Mouse (Mus musculus): ENCODE results near the gene Ppp1r9b. TPM values are rescaled to one million over a fixed set of nuclear protein-coding genes. Genes with fewer than 3 reads are reported as not detected.

The Ppp1r9b gene
- polyA plus RNA-seq, 1 experiment from 2014 or later: 27.1 TPM

DNA sequence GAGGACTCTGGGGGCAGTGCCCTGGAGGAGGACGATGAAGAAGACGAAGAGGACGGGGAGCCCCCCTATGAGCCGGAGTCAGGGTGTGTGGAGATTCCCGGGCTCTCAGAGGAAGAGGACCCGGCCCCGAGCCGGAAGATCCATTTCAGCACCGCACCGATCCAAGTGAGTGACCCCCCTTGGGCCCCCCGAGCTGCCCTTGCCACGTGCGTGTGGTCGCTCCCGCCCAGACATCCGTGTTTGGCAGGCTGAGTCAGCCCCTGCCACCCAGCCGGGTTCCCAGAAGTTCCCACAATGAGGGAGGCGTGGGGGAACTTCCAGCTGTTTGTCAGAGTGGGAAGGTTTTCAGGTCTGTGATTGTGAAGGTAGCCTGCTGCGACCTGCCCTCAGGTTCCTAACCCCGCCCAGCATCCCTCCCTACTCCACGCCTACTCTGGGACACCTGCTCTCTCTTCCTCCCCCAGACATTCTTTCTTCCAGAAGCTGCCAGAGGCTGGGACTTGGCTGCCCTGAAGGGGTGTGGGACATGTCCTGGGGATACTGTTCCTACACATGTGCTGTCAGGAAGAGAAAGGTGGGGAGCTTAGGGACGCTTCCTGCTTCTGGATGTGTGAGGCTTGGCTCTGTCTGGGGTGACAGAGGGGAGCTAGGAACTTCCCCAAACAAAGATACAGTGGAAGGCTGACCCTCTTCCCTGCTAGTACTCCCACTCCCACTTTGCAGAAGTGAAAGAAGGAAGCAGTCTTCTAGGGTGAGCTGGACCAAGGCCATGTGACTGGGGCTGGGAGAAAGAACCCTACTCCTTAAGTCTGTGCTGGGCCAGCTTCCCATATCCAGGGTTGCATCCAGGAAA, 2.1 kb downstream of the Ppp1r9b start:
- no peak overlapping the region for H3K27ac ChIP-seq

DNA sequence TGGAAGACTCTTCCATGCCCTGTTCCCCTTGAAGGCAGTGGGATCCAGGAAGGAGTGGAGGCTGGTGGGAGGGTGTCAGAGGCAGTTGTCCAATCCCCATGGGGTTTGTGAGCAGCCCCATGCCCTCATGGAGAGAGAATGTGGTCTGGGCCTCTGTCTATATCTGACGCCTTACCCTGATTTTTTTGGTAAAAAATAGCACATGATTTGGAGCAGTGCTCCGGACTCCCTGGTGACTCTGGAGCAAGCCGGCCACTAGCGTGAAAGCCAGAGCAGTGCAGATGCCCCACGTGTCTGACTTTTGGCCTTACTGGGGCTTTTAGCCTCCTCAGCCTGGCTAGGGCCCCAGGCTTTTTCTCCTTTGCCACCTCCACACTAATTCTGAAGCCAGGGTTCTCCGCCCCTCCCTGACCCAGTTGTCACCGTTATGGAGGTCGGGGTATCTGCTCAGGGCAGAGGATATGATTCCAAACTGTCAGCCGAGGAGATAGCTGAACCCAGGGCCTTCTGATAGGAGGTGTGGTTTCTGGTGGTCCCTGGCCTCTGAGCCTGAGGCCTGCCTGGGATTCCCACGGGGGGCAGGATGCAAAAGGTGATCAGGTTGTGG, 3.5 kb downstream of the Ppp1r9b start:
- H3K4me1 ChIP-seq (replicated peaks; ENCODE audit: control insufficient read depth, insufficient read depth, low read length): peaks cover 51% of the 10 kb centered on the region
- DNase-seq (ENCODE audit: low spot score): no peak
- no peaks in the 10 kb centered on the region for H3K9me3 ChIP-seq (ENCODE audit: control insufficient read depth, low read length)
- peaks cover 43% of the 10 kb centered on the region for H3K36me3 ChIP-seq (replicated peaks; ENCODE audit: control insufficient read depth, insufficient read depth)
- H3K27me3 ChIP-seq (ENCODE audit: control insufficient read depth, insufficient read depth, low read length): no peaks in the 10 kb centered on the region
- peak overlapping the region; percentile 99 for H3K9ac ChIP-seq
- H3K4me2 ChIP-seq (replicated peaks): peak overlapping the region; percentile 100
- WGBS: 38% methylated on average over 10 of the region's 10 CpGs
- ATAC-seq (ENCODE audit: low FRiP score): no peak
- H3K4me3 ChIP-seq (replicated peaks; ENCODE audit: low read length): peak overlapping the region; percentile 95
- H3K27ac ChIP-seq: no peak overlapping the region

More for the DNA sequence above, 2.1 kb downstream of the Ppp1r9b start:
- Histone ChIP-seq H3K4me1 (replicated peaks; ENCODE audit: control insufficient read depth, insufficient read depth, low read length) (peaks cover 58% of the 10 kb centered on the region), H3K9ac (peak overlapping the region; percentile 99), H3K9me3 (ENCODE audit: control insufficient read depth, low read length) (no peaks in the 10 kb centered on the region), H3K27me3 (ENCODE audit: control insufficient read depth, insufficient read depth, low read length) (no peaks in the 10 kb centered on the region), H3K36me3 (replicated peaks; ENCODE audit: control insufficient read depth, insufficient read depth) (peaks cover 30% of the 10 kb centered on the region), H3K4me3 (replicated peaks; ENCODE audit: low read length) (peak overlapping the region; percentile 95), H3K4me2 (replicated peaks) (peak overlapping the region; percentile 100)
- DNase-seq (ENCODE audit: low spot score): no peak
- WGBS: under 1% methylated on average over 20 of the region's 22 CpGs
- no peak for ATAC-seq (ENCODE audit: low FRiP score)

DNA sequence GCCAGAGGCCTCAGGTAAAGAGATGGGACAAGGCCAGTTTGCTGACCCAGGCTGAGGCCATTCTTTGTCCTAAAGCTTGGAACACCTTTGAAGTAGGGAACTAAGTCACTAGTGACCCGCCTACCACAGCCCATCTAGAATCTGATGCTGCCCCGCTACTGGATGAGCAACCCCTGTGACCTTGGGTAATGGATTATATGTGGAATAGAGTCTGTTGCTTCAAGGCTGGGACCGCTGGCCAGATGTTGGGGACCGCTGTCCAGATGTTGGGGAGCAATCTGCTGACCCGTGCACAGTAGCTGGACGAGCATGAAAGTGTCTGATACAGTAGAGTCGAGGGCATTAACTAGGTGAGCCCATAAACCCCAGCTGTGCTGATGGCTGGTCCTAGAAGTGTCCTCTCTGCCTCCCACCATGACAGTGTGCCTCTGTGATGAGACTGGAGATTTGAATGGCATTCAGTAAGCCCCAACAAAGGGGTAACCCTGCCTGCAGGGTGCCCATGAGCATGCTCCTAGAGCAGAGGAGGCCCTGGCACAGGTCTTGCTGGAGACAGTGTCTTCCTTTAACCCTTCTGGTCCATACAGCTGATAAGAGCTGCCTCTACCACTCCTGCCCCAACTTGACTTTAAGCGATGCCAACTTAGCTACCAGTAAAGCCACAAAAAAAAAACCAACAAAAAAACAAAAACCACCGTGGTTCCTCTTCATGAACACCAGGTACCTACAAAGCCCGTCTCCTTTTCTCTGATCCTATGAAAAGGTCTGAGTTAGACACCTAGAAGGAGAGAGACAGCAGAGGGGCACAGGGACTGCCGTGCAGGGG, 4.3 kb downstream of the Ppp1r9b start:
- ATAC-seq (ENCODE audit: low FRiP score): no peak
- peak overlapping the region; percentile 95 for H3K4me3 ChIP-seq (replicated peaks; ENCODE audit: low read length)
- peak overlapping the region; percentile 99 for H3K9ac ChIP-seq
- H3K27me3 ChIP-seq (ENCODE audit: control insufficient read depth, insufficient read depth, low read length): no peaks in the 10 kb centered on the region
- peak overlapping the region; percentile 100 for H3K4me2 ChIP-seq (replicated peaks)
- peaks cover 52% of the 10 kb centered on the region for H3K36me3 ChIP-seq (replicated peaks; ENCODE audit: control insufficient read depth, insufficient read depth)
- WGBS: 82% methylated on average over 11 of the region's 11 CpGs
- H3K9me3 ChIP-seq (ENCODE audit: control insufficient read depth, low read length): no peaks in the 10 kb centered on the region
- peaks cover 45% of the 10 kb centered on the region for H3K4me1 ChIP-seq (replicated peaks; ENCODE audit: control insufficient read depth, insufficient read depth, low read length)
- H3K27ac ChIP-seq: no peak overlapping the region
- DNase-seq (ENCODE audit: low spot score): no peak

- peak overlapping the region; percentile 100 for H3K4me2 ChIP-seq (replicated peaks)
- 77% methylated on average over 8 of the region's 8 CpGs for WGBS
- H3K36me3 ChIP-seq (replicated peaks; ENCODE audit: control insufficient read depth, insufficient read depth): peaks cover 57% of the 10 kb centered on the region
- H3K9ac ChIP-seq: peak overlapping the region; percentile 99; the same call in 1 of the 2 replicates
- peaks cover 43% of the 10 kb centered on the region for H3K4me1 ChIP-seq (replicated peaks; ENCODE audit: control insufficient read depth, insufficient read depth, low read length)
- DNase-seq (ENCODE audit: low spot score): no peak
- H3K9me3 ChIP-seq (ENCODE audit: control insufficient read depth, low read length): no peaks in the 10 kb centered on the region
- H3K27me3 ChIP-seq (ENCODE audit: control insufficient read depth, insufficient read depth, low read length): no peaks in the 10 kb centered on the region
- peak overlapping the region; percentile 95; the same call in 1 of the 2 replicates for H3K4me3 ChIP-seq (replicated peaks; ENCODE audit: low read length)
- H3K27ac ChIP-seq: no peak overlapping the region
- no peak for ATAC-seq (ENCODE audit: low FRiP score)
Measured at GRCm38 (mm10) chr11:94996101-94996500, 5.3 kb downstream of the Ppp1r9b start.

DNA sequence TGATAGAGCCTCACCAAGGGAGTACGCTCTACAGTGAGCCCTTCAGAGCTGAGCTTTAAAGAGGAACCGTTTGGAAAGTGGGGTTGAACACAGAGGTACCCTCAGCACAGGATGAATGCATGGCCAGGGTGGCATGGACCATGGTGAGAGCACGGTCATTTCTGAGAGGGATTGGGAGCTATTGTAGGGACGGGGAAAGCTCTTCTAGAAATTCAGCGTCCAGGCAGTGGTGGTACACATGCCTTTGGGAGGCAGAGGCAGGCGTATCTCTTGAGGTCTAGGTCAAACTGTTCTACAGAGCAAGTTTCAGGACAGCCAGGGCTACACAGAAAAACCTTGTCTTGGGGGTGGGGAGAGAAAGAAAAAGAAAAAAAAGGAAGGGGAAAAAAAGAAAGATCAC, 6.1 kb downstream of the Ppp1r9b start:
- Histone ChIP-seq H3K27ac (no peak overlapping the region), H3K4me2 (replicated peaks) (no peak overlapping the region), H3K9ac (no peak overlapping the region), H3K9me3 (ENCODE audit: control insufficient read depth, low read length) (no peaks in the 10 kb centered on the region), H3K4me1 (replicated peaks; ENCODE audit: control insufficient read depth, insufficient read depth, low read length) (peaks cover 44% of the 10 kb centered on the region), H3K36me3 (replicated peaks; ENCODE audit: control insufficient read depth, insufficient read depth) (peaks cover 64% of the 10 kb centered on the region), H3K27me3 (ENCODE audit: control insufficient read depth, insufficient read depth, low read length) (no peaks in the 10 kb centered on the region), H3K4me3 (replicated peaks; ENCODE audit: low read length) (no peak overlapping the region)
- 93% methylated on average over 6 of the region's 6 CpGs for WGBS
- DNase-seq (ENCODE audit: low spot score): no peak
- no peak for ATAC-seq (ENCODE audit: low FRiP score)

DNA sequence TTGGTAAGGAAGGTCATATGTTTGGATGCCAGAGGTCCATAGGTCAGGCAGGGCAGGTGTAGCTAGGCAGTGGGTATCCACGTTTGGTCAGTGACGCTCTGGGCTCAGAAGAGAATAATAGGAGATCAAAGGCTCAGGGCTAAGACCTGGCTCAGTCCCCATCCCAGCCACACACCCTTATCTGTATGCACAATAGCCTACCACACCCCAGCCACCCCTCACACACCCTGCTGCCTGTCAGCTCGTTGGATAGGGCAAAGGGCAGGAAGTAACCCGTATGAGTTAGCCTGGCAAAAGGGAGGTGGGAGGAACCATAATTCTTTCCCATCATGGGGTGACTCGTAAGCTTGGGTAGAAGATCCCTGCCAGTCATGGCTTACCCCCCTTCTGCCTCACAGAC, 6.8 kb downstream of the Ppp1r9b start:
- Histone ChIP-seq H3K9ac (no peak overlapping the region), H3K36me3 (replicated peaks; ENCODE audit: control insufficient read depth, insufficient read depth) (peaks cover 70% of the 10 kb centered on the region), H3K27me3 (ENCODE audit: control insufficient read depth, insufficient read depth, low read length) (no peaks in the 10 kb centered on the region), H3K9me3 (ENCODE audit: control insufficient read depth, low read length) (no peaks in the 10 kb centered on the region), H3K27ac (no peak overlapping the region), H3K4me2 (replicated peaks) (no peak overlapping the region), H3K4me3 (replicated peaks; ENCODE audit: low read length) (no peak overlapping the region), H3K4me1 (replicated peaks; ENCODE audit: control insufficient read depth, insufficient read depth, low read length) (peaks cover 44% of the 10 kb centered on the region)
- ATAC-seq (ENCODE audit: low FRiP score) (no peak), DNase-seq (ENCODE audit: low spot score) (no peak)
- 67% methylated on average over 5 of the region's 5 CpGs for WGBS

GRCm38 (mm10) chr11:94998041-94998531, 7.3 kb downstream of the Ppp1r9b start:
- no peak overlapping the region for H3K27ac ChIP-seq
- 0 out of 2 replicates have a peak, but pooled peaks have one; percentile 8 for ATAC-seq (ENCODE audit: low FRiP score)
- peaks cover 39% of the 10 kb centered on the region for H3K4me1 ChIP-seq (replicated peaks; ENCODE audit: control insufficient read depth, insufficient read depth, low read length)
- no peak overlapping the region; the same call in 1 of the 2 replicates for H3K4me2 ChIP-seq (replicated peaks)
- peak overlapping the region; percentile 13; the same call in 1 of the 2 replicates for H3K9ac ChIP-seq
- H3K9me3 ChIP-seq (ENCODE audit: control insufficient read depth, low read length): no peaks in the 10 kb centered on the region
- 67% methylated on average over 16 of the region's 16 CpGs for WGBS
- no peak for DNase-seq (ENCODE audit: low spot score)
- peaks cover 75% of the 10 kb centered on the region for H3K36me3 ChIP-seq (replicated peaks; ENCODE audit: control insufficient read depth, insufficient read depth)
- H3K4me3 ChIP-seq (replicated peaks; ENCODE audit: low read length): no peak overlapping the region
- no peaks in the 10 kb centered on the region for H3K27me3 ChIP-seq (ENCODE audit: control insufficient read depth, insufficient read depth, low read length)

DNA sequence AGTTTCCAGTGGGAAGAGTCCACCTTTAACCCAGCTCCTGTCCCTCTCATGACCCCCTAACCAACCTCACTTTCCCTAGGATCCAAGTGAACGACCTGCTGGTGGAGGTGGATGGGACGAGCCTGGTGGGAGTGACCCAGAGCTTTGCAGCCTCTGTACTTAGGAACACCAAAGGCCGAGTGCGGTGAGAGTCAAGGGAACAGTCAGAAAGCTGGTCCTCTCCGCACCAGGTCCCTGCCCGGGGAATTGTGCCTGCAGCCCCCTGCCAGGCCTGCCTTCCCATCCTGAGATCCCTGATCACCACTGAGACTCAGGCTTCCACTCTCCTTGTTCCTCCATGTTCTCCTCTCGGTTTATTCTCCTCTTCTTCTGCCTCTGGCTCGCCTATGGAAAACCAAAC, 9.3 kb downstream of the Ppp1r9b start:
- H3K9me3 ChIP-seq (ENCODE audit: control insufficient read depth, low read length): no peaks in the 10 kb centered on the region
- no peak overlapping the region for H3K4me2 ChIP-seq (replicated peaks)
- H3K4me1 ChIP-seq (replicated peaks; ENCODE audit: control insufficient read depth, insufficient read depth, low read length): peaks cover 18% of the 10 kb centered on the region
- no peak overlapping the region for H3K27ac ChIP-seq
- H3K9ac ChIP-seq: no peak overlapping the region
- ATAC-seq (ENCODE audit: low FRiP score) (no peak), DNase-seq (ENCODE audit: low spot score) (no peak)
- no peaks in the 10 kb centered on the region for H3K27me3 ChIP-seq (ENCODE audit: control insufficient read depth, insufficient read depth, low read length)
- 81% methylated on average over 8 of the region's 8 CpGs for WGBS
- peaks cover 94% of the 10 kb centered on the region for H3K36me3 ChIP-seq (replicated peaks; ENCODE audit: control insufficient read depth, insufficient read depth)
- no peak overlapping the region for H3K4me3 ChIP-seq (replicated peaks; ENCODE audit: low read length)

DNA sequence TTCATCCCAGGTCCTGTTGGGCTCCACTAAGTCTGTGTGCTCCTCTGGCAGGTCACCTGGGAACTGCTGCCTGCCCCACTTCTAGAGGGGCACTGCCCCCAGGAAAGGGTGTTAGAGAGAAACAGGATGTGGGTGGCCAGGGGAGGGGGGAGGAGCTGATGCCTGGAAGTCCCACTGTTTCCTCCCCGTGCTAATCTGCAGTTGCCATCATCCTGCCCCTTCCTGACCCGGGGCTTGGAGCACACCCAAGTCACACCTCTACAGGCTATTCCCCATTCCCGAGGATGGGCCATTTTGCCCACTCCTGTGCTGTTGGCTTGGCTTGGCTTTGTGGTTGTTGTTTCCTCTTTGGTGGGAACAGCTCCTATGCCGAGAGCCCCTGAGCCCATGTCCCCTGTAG, 9.7 kb downstream of the Ppp1r9b start:
- Histone ChIP-seq H3K9ac (no peak overlapping the region), H3K4me3 (replicated peaks; ENCODE audit: low read length) (no peak overlapping the region), H3K4me2 (replicated peaks) (no peak overlapping the region), H3K27me3 (ENCODE audit: control insufficient read depth, insufficient read depth, low read length) (no peaks in the 10 kb centered on the region), H3K9me3 (ENCODE audit: control insufficient read depth, low read length) (no peaks in the 10 kb centered on the region), H3K4me1 (replicated peaks; ENCODE audit: control insufficient read depth, insufficient read depth, low read length) (peaks cover 14% of the 10 kb centered on the region), H3K27ac (peak overlapping the region; percentile 62; the same call in 1 of the 2 replicates), H3K36me3 (replicated peaks; ENCODE audit: control insufficient read depth, insufficient read depth) (peaks cover 94% of the 10 kb centered on the region)
- ATAC-seq (ENCODE audit: low FRiP score) (no peak), DNase-seq (ENCODE audit: low spot score) (no peak)
- 44% methylated on average over 4 of the region's 4 CpGs for WGBS

Measured in hindbrain, embryonic 14.5 days (tissue).